Mouse (Mus musculus) heart, postnatal 25 days (tissue): ENCODE data around the gene Rnase10. TPM values are rescaled to one million over a fixed set of nuclear protein-coding genes. Genes with fewer than 3 reads are reported as not detected.
"Not testable (repeated sequence)": the region's sequence is repeated elsewhere in the genome, so short reads cannot be mapped to it uniquely, and the experiment has no call there.

ENCODE experiments used
- DNase-seq: peaks from one replicate; pipeline ENCODE4 v3.0.0; 2022; ENCODE audit warnings: low spot score
- intact Hi-C: fragments of 180-260 bp; cut with DNase I; formaldehyde crosslinking; loops from one replicate; pipeline ENCODE4 v1.15.1; 2025
- total RNA-seq, 2 experiments: library from RNA; stranded (reverse); gene quantifications; 2 replicates each; pipeline ENCODE4 v1.2.3; 2021

The Rnase10 gene
- total RNA-seq = under 1 TPM in 1 of 2 experiments, not detected in 1; 0.39 TPM

DNA sequence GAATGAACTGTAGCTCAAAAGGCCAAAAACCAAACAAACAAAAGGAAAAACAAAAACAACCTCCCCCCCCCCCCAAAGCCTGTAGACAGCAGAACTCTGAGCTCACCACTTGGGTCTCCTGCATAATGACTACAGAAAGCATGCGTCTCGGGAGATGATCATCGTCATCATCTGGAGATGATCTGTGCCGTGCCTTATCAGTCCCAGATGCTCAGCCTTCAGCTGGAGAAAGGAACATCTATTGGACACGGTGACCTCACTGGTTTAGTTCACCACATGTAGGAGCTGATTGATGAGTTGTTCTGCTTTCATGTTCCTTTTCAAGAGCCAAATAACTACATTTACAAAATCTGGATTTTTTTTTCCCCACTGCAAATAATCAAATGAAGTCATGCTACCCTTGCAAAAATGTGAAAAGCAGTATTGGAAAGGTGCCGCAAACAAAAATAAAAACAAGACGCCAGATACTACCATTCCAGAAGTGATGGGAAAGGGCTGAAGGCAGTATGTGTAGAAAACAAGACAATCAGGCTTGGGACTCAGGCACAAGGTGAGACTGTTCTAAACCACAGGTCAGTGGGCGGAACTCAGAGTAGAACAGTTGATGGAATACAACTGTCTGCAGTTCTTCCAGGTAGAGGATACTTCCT is at the start of gene Rnase10:
Gene Rnase10 (plus strand): TSS at position 600 of the 650 bp plus-strand sequence.
- no peak for DNase-seq
- intact Hi-C loops = loop anchor here (5.0 kb wide), 1 partner anchor 35 kb away; no protein-coding TSS in a partner anchor

DNA sequence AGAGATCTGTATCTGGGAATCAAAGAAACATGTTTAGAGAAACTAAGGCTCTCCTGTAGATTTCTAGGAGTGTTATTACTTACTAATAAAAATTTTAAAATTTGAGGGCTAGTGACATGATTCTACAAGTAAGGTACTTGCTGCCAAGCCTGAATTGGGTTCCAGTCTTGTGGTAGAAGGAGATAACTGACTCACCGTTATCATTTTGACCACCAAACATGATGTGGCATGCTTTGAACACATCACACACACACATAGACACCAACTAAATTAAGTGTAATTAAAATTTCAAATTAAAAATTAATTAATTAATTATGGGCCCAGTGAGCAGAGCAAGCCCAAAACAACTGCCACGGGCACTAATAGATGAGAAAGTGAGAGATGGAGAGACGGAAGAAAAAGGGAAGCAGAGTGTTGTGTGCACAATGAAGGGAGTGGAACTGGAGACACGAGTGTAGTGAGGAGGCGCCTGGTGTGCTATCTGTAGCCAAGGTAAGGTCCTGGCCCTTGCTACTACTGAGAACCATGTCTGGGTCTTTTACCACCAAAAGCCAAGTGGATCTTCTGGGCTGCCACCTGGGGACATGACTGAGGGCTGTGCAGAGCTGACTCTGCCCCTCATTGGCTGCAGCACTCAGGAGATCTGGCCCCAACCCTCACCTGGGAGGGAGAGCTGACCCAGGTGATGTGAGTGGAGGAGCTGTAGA is 49.1 kb upstream of the Rnase10 start:
- DNase-seq, intact Hi-C loops: not testable (repeated sequence)

DNA sequence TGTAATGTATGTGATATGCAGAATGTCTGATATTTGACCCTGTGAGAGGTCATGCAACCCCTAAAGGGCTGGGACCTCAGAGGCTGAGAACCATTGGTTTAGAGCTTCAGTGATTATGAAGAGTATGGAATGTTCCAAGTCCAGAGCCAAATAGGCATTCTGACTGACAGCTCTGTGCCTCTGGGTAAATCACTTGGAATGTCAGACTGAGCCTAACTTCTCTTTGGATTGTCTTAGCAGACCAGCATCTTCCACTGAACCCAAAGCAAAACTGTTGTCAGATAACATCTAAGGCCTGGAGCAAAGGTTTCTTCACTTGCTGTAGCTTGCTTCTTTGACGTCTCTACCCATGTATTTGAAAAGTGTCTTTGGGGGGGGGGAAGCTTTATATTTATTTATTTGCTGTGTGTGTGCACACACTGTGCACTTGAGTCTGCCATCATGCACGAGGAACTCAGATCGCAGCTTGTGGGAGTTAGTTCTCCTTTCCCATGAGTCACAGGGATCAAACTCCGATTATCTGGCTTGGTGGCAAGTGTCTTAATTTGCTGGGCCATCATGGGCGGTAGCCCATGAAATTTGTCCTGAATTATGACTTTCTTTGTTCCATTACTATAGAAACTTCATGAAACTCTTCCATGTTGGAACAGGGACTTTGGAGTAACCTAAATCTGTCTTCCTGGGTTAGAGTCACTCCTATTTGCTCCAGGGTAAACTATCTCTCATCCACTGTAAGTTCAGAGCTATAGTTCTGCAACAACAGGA is 39.2 kb upstream of the Rnase10 start:
- intact Hi-C loops = no loop called here
- DNase-seq = no peak

DNA sequence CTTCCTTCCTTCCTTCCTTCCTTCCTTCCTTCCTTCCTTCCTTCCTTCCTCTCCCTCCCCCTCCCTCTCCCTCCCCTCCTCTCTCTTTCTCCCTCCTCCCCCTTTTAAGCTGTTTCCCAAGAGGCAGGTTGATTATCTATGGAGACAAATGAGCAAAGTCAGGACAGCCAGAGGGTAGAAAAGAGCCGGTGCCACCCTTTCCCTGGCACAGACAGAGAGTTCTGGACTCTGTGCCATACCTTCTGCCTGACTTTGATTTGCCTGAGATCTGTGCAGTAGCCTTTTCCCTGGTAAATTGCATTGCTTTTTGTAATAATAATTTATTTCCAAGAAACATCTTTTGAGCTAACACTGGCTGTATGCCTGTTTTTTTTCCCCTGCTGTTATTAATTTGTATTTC is 38.5 kb upstream of the Rnase10 start:
- intact Hi-C loops = no loop called here
- DNase-seq = no peak

DNA sequence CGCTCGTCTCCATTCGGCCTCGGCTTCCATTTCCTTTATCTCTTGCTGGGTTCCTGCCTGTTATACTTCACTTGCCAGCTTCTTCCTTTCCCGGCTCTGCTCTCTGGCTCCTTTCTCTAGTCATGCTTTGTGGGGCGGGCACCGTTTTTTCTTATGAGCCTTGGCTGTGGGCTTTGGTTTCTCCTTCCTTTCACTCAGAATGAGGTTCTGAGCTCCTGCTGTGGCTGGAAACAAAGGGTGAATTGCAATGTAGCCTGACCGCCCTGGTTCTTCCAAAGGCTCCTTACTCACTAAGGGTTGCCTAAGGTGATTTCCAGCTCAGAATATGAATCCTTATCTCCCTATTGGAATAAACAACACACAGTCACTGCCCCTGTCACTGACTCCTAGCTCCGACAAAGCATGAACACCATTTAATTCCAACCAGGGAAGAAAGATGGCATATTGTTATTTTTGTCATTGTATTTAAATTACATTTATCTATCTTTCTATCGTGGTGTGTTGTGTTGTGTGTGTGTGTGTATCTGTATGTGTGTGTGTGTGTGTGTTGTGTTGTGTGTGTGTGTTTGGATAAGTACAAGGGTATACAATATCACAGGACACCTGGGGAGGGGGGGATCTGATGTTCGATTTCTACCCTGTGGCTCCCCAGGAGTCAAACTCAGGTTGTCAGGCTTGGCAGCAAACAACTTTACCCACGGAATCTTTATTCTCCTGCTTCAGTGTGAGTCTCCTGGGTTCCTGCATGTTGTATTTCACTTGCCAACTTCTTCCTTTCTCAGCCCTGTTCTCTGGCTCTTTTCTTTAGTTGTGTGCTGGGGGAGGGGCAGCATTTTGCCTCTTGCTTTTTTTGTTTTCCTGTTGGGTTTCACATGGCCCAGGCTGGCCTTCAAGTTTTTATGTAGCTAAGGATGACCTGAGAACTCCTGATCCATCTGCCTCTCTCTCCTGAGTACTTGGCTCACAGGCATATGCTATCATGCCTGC is 37.7 kb upstream of the Rnase10 start:
- no peak for DNase-seq
- intact Hi-C loops = loop anchor here (5.0 kb wide), 1 partner anchor 37 kb away; the partner anchor contains the start of gene Rnase10

DNA sequence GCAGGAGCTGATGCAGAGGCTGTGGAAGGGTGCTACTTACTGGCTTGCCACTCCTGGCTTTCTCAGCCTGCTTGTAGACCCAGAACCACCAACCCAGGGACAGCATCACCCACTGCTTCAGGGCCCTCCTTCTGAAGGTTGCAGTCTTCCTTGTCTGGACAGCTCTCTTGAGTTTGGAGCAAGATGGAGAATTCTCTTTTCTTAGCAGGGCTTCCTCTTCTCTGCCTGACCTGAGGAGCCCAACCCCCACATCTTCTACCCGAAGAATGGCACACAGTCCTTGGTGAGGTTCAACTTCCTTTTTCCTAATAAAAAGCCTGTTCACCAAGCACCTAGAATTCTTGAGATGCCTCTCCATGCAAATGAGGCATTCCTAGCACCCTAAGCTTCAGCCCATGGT is 36.7 kb upstream of the Rnase10 start:
- intact Hi-C loops = loop anchor here (5.0 kb wide), 1 partner anchor 36 kb away; the partner anchor contains the start of gene Rnase10
- DNase-seq = no peak

DNA sequence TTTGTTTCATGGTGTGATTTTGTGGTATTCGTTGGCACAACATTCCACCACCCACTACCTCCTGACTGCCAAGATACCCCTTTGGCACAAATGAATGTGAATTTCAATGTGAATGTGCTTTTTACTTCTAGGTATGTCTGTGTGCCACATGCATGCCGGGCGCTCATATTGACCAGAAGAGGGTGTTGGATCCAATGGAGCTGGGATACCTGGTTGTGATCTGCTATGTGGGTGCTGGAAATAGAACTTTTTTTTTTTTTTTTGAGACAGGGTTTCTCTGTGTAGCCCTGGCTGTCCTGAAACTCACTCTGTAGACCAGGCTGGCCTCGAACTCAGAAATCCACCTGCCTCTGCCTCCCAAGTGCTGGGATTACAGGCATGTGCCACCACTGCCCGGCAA is 34.5 kb upstream of the Rnase10 start:
- intact Hi-C loops = loop anchor here (5.0 kb wide), 1 partner anchor 34 kb away; the partner anchor contains the start of gene Rnase10
- not testable (repeated sequence) for DNase-seq

DNA sequence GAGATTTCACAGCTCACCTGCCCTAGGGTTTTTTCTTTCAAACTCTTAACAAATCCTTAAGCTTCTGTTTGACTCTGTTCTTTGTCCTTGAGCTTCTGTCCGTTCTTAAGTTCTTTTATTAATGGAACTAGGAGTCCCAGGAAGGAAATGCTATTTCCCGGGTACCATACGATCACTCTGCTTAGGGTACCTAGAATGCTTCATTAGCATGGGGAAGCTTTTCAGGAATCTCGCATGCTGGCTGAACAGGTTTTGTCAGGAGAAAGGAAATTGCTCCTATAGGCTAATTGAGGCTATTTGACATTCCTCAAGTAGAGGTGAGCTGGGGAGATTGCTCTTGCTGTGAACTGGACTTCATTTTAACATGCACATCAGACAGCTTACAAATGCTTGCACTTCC is 33.9 kb upstream of the Rnase10 start:
- no peak for DNase-seq
- intact Hi-C loops = loop anchor here (5.0 kb wide), 1 partner anchor 34 kb away; the partner anchor contains the start of gene Rnase10

DNA sequence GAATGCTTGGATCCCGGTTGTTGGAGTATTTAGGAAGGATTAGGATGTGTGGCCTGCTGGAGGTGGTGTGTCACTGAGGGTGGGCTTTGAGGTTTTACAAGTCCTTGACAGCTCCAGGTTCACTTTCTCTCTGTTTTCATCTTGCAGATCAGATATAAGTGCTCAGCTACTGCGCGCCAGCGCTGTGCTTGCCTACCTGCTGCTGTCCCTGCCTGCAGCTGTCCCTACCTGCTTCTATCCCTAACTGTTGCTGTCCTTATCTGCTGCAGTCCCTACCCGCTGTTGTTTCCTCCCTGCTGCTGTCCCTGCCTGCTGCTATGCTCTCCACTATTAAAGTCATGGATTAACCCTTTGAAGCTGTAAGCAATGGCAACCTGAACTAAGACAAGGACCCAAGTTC is 32.5 kb upstream of the Rnase10 start:
- intact Hi-C loops = loop anchor here (5.0 kb wide), 2 partner anchors 43 to 52 kb away; partner anchors contain the start of genes Pip4p1 and Pnp
- DNase-seq = no peak

DNA sequence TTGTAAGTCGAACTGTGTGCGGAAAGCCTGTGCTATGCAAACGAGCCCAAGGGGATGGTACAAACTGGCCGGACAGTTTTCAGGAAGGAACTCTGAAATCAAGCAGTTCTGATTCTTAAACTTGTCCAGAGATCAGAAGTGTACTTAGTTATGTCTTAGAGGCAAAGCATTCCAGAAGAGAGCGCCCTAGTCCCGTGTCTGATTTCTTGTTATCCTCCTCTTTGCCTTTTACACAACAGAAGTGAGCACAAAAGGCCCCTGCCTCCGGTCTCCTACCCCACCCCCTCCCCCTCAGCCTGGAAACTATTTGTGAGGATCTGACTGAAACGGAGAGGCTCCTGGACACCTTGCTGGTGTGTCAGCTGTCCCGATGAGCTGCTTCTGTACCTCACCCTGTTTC is 30.9 kb upstream of the Rnase10 start:
- intact Hi-C loops = loop anchor here (1.0 to 5.0 kb wide), 3 partner anchors 44 to 87 kb away; partner anchors contain the start of genes Pip4p1 and Pnp

DNA sequence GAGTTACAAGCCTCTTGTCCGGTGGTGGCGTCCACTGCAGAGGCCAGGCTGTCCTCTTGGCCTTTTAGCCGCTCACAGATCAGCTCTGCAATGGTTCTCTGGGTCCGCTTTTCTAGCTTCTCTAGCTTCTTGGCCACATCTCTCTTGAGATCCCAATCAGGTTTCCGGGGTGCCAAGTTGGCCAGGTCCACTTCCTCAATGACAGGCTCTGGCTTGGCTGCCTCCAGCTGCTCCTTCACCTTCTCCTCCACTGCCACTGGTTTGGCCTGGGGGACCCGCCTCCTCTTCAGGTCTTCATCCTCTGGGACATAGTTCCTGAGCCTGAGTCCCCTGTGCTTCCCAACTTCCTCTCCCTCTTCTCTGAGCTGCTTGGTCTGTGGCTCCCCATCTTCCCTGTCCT is 29.1 kb upstream of the Rnase10 start:
- intact Hi-C loops = loop anchor here (5.0 kb wide), 2 partner anchors 46 to 49 kb away; partner anchors contain the start of genes Pip4p1 and Pnp

More for the DNA sequence above, 30.9 kb upstream of the Rnase10 start:
- DNase-seq = no peak

DNA sequence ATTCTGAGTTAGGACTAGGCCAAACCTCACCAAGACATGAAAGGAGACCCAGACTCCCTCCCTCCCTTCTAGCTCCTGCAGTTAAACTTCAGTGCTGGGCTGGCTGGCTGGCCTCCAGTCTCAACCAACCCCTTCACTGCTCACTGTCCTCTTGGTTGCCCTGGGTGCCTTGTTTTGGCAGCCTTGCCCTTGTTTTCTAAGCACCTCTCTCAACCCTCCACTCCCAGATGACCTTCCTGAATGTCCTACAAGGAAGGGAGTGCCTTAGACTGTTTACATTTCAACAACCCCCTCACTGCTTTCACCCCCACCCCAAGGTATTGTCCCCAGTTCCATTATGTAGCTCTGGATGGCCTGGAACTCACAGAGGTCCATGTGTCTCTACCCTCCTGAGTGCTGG is 27.9 kb upstream of the Rnase10 start:
- DNase-seq = no peak
- intact Hi-C loops = loop anchor here (5.0 kb wide), 2 partner anchors 47 to 48 kb away; partner anchors contain the start of genes Pip4p1 and Pnp

More for the DNA sequence above, 29.1 kb upstream of the Rnase10 start:
- DNase-seq = not testable (repeated sequence)

DNA sequence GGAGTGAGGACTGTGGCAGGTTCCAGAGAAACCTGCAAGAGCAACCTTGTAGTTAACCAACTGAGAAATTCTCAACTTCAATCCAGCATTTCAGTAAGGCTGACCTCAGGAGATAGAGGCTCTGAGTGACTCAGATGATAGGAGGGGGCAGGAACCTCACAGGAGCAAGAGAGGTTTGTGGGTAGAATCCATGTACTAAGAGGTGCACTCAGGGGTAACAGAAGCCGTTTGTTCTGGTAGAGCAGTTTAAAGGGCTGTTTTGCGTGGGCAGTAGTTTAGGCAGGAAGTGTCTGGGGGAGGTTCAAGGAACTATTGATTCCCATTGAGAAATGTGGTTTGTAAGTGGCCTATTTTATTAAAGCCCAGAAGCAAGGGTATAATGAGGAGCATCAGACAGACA is 26.3 kb upstream of the Rnase10 start:
- DNase-seq = no peak
- intact Hi-C loops = no loop called here

DNA sequence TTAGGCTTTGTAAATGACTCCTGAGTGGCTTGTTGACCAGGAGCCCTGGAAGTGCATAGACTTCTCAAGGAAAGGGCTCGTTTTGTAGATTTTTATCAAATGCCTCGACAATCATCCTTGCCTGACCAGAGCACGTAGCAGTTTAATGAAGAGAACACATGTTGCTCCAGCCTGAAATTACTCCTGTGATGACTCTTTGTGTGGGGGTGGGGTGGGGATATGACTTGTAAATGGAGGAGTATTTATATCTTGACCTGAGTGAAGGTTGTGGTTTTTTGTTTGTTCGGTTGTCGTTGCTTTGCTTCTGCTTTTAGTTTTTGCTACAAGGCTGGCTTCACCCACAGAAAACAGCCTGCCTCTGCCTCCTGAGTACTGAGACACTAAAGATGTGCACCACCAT is 25.7 kb upstream of the Rnase10 start:
- intact Hi-C loops = loop anchor here (2.0 kb wide), 1 partner anchor 15 kb away; no protein-coding TSS in a partner anchor
- no peak for DNase-seq

DNA sequence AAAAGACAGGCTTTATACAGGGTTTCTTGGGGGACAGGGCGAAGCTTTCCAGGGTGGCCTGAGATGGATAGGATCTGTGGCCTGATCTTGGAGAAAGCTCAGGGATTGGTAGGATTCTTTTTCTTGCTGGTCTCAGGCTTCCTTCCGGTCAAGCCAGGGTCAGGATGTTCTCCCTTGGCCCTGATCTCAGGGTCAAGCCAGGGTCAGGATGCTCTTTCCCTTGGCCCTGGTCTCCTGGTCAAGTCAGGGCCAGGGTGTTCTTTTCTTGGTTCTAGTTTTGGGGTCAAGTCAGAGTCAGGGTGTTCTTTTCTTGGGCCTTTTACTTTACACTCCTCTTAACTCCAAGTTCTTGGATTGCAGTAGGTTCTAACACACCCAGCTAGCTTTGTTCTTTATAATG is 19.9 kb upstream of the Rnase10 start:
- DNase-seq = no peak
- intact Hi-C loops = no loop called here

DNA sequence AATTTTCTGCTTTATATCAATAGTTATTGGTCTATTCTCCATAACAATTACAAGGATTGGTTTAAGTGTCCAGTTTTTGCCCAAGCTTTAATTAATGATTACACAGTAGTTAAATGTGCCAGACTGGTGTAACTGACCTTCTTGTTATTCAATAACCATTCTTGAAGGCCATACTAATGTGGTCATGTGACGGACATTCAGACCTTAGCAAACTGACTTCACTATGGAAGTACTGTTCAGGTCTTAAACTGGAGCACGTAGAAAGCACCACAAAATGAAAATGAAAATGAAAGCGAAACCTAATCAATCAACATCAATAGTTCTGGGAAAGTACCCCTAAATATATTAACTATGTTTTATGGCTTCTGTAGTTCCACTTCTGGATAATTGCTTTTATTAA is 16.5 kb upstream of the Rnase10 start:
- DNase-seq = no peak
- intact Hi-C loops = no loop called here

DNA sequence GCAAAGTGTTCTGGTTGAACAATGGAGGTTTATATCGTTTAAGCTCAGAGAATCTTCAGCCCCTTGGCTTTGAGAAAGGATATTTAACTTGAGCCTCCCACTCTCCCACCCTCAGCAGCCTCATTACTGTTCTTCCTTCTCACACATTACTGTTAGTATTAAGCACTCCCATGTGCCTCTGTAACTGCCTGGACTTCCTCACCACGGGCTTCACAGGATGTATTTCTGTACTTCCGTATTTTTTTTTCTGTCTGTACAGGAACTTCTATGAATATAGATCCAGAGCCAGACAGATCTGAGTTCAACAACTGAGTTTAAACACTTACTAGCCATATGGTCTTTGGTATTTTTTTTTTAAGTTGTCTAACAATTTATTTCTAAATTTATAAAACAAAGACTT is 10.5 kb upstream of the Rnase10 start:
- no peak for DNase-seq
- intact Hi-C loops = loop anchor here (2.0 kb wide), 1 partner anchor 14 kb away; no protein-coding TSS in a partner anchor

DNA sequence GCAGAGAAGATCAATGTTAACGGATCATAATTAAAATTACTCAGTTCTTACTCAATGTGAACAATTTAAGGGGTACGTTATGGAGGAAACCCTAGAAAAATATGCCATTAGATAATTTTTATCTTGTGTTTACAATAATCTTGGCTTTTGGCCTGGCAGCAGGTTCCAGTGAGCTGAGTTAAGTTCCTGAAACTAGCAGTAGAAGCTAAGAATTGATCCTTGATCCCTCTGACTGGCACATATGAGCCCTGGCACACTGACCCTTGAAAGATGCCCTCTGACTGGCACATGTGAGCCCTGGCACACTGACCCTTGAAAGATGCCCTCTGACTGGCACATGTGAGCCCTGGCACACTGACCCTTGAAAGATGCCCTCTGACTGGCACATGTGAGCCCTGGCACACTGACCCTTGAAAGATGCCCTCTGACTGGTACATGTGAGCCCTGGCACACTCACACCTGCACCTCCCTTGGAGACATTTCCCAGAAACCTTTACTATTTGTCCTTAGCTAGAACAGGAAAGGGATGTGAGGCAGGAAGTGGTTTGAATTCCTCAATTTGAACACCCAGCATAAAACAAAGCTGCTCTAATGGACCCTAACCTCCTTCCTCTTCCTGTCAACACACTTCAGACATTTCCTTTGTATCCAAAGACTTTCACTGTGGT is 9.4 kb upstream of the Rnase10 start:
- no peak for DNase-seq
- intact Hi-C loops = loop anchor here (2.0 kb wide), 1 partner anchor 15 kb away; no protein-coding TSS in a partner anchor
